Mouse (Mus musculus): Measurements from ENCODE around the gene Tcf7l1.

- no peak for TF ChIP-seq CTCF (IDR thresholded peaks at IDR 0.05; ENCODE audit: borderline replicate concordance, control insufficient read depth, extremely low read depth, insufficient read depth, low read length, poor library complexity)
- TF ChIP-seq POLR2A (IDR thresholded peaks at IDR 0.05; ENCODE audit: control insufficient read depth, extremely low read depth, insufficient read depth, low read length, poor library complexity), result no peak
Measured at GRCm38 (mm10) chr6:72743624-72744041, 45.4 kb downstream of the Tcf7l1 start.

Measured in thymus, adult 2 months (tissue).